Mouse (Mus musculus): ENCODE measurements around the gene Enpp3.

GRCm38 (mm10) chr10:24873624-24874023 is 31.0 kb upstream of the Enpp3 start:
- TF ChIP-seq HCFC1 (IDR thresholded peaks at IDR 0.05; ENCODE audit: borderline replicate concordance, insufficient read depth, low read length) (no peak), CHD2 (IDR thresholded peaks at IDR 0.05; ENCODE audit: low read depth, low read length) (no peak), ZC3H11A (IDR thresholded peaks at IDR 0.05; ENCODE audit: borderline replicate concordance, low read depth, low read length) (peak; percentile 23; the same call in 1 of the 2 replicates), MAFK (IDR thresholded peaks at IDR 0.05; ENCODE audit: insufficient read depth, low read depth, low read length) (no peak), ZNF384 (IDR thresholded peaks at IDR 0.05; ENCODE audit: low read depth, low read length) (no peak)

All from ES-E14 (cell line).